Mouse (Mus musculus) adrenal gland, adult 2 months (tissue): ENCODE data around the gene Slc17a2. TPM values are rescaled to one million over a fixed set of nuclear protein-coding genes. Genes with fewer than 3 reads are reported as not detected.
A peak's percentile ranks its signal among the peaks of the same experiment; 100 is the strongest.
"Not testable (repeated sequence)": the region's sequence is repeated elsewhere in the genome, so short reads cannot be mapped to it uniquely, and the experiment has no call there.

Experiments
- DNase-seq: peaks from one replicate; pipeline ENCODE4 v3.0.0; 2021
- long read RNA-seq: library from polyadenylated mRNA; stranded (forward); transcript quantifications from one replicate; pipeline ENCODE4 v2.0.0, GENCODE M21; 2021
- polyA plus RNA-seq: library from polyadenylated mRNA; depleted of rRNA; stranded (reverse); fragments of >200 nt; gene quantifications from 2 replicates; pipeline ENCODE4 v1.2.3, GENCODE M21; 2012; rRNA removed
- total RNA-seq, 2 experiments: library from RNA; stranded (reverse); gene quantifications; 2 replicates each; pipeline ENCODE4 v1.2.3; 2021

Slc17a2 gene
- total RNA-seq: under 1 TPM in 1 of 2 experiments, not detected in 1; 0.20 TPM
- 0.07 TPM in 1 of 2 replicates, not detected in the other for polyA plus RNA-seq
- long read RNA-seq: 0 reads

GRCm38 (mm10) chr13:23806422-23807052 is at the start of gene Slc17a2:
Gene Slc17a2 (plus strand): TSS chr13:23806993.
- DNase-seq: no peak

DNA sequence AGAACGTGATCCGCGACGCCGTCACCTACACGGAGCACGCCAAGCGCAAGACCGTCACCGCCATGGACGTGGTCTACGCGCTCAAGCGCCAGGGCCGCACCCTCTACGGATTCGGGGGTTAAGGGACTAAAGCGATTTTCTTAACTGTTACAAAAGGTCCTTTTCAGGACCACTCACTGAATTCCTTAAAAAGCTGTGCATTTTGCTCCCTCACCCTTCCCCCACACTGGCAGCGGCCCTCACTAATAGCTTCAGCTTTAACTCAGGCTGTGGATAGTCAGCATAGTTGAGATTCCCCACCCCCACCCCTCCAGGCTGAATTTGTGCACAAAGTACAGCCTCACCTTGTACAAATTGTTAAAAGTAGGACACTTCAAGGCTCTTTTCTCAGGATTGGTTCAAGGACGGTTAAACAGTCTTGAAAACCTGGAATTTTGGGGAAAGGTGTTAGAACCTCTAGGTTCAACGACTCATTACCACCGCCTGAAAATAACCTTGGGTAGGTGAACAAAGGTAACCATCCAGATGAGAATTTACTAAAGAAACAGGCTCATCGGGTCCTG is 49.5 kb upstream of the Slc17a2 start:
- no peak for DNase-seq

- no peak for DNase-seq
Measured at GRCm38 (mm10) chr13:23757921-23758320, 48.9 kb upstream of the Slc17a2 start.

DNA sequence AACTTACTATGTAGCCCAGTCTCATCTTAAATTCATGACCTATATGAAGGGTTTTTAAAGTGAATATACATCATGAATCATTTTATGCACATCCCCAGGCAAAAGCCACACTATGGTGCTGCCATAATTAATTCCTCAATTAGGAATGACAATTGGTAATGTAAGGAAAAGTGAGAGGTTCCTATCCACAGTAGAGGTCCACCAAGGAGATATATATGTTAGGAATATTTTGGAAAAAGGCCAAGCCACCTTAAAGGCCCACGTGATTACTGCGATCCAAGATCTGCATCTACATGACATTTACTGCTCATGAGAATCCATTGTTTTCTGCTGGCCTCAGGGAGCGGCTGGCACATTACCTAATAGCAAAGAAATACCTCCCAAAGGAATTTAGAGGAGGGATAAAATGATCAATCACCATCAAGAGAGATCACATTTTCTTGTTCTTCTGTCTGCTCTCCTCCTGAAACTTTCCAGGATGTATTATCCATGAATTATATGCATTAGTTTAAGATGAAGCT is 47.5 kb upstream of the Slc17a2 start:
- DNase-seq: no peak

GRCm38 (mm10) chr13:23759916-23760239 is 46.9 kb upstream of the Slc17a2 start:
- no peak for DNase-seq

DNA sequence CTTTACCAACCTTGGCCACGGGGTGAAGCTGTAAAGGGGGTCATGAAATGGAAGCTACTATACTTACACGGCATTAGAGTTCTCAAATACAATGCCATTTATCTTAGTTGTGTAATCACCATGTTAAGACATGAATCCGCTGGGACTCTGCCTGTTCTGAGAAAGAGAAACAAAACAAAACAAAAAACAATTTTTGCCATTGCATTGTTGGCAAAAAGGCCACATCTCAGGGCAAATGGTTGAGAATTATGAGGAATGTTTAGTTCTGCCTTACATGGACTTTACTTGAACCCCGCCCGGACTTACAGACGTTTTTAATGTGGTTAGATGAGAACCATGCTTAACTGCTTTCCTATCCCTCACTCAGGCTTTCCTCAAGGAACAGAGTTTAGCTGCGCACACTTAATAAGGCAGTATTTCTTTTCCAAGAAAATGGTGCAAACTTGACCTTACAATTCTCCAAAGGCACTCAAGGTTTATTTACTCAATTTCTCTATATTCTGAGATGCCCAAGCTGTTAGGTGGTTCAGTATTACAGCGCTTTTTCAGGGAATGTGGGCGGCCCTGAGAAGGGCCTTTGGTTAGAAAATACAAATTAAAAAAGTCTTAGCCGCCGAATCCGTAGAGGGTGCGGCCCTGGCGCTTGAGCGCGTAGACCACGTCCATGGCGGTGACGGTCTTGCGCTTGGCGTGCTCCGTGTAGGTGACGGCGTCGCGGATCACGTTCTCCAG is 46.4 kb upstream of the Slc17a2 start:
- DNase-seq: no peak

GRCm38 (mm10) chr13:23760972-23761864 is 45.6 kb upstream of the Slc17a2 start, which contains the start of gene Hist1h4a:
Gene Hist1h4a (minus strand): TSS chr13:23761230.
- DNase-seq: peak; percentile 98

- peak; percentile 85 for DNase-seq
Measured at GRCm38 (mm10) chr13:23761871-23762821, 44.6 kb upstream of the Slc17a2 start, which contains the start of gene Hist1h3a. Gene Hist1h3a (minus strand): TSS chr13:23762386.

GRCm38 (mm10) chr13:23763242-23763585 is 43.6 kb upstream of the Slc17a2 start:
- no peak for DNase-seq

GRCm38 (mm10) chr13:23763586-23764323 is 43.0 kb upstream of the Slc17a2 start, which contains the start of gene Hist1h1a:
Gene Hist1h1a (plus strand): TSS chr13:23763666.
- peak; percentile 89 for DNase-seq

DNA sequence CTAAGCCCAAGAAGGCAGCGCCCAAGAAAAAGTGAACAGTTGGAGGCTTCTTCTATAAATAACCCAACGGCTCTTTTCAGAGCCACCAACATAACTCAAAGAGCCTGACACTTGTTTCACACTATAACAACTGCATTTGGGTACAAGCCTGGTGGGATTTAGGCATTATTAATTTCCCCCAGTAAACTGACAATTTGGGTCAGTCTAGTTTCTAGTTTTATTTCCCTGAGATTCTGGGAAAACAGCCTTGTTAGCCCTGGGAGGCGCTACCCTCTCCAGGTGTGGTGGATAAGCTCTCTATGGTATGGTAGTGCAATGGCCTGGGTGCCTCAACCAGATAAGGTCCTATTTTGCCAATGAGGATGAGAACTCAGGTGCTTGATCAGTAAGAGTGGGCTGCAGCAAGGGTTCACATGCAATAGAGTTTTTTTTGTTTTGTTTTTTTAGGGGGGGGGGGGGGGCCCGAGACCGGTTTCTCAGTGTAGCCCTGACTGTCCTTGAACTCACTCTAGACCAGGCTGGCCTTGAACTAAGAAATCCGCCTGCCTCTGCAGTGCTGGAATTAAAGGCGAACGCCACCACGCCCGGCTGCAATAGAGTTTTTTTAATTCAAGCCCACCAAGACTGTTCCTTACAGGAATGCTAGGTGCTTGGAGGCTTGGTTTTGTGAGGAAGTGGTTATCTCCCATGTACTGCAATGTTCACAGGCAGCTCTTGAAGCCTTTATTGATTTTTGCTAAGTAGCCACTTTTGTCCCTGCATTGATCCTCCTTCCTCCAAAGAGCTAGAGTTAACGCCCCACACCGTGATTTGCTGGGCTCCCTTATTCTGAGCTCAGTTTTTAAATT is 42.2 kb upstream of the Slc17a2 start:
- no peak for DNase-seq

DNA sequence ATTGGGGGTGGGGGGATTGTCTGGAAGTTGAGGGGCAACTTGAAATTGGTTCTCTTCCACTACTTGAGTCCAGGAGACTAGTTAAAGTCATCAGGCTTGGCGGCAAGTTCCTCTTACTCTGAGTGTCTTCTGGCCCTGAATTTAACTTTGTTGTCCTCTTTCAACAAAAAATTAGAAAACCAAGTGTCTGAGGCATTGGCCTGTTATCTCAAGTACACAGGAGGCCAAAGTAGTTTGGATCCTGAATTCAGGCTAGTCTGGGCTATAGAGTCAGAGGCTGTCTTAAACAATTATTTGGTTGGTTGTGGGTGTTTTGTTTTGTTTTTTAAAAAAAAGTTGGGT is 41.6 kb upstream of the Slc17a2 start:
- no peak for DNase-seq

- peak; percentile 39 for DNase-seq
Measured at GRCm38 (mm10) chr13:23766772-23767171, 40.0 kb upstream of the Slc17a2 start.

DNA sequence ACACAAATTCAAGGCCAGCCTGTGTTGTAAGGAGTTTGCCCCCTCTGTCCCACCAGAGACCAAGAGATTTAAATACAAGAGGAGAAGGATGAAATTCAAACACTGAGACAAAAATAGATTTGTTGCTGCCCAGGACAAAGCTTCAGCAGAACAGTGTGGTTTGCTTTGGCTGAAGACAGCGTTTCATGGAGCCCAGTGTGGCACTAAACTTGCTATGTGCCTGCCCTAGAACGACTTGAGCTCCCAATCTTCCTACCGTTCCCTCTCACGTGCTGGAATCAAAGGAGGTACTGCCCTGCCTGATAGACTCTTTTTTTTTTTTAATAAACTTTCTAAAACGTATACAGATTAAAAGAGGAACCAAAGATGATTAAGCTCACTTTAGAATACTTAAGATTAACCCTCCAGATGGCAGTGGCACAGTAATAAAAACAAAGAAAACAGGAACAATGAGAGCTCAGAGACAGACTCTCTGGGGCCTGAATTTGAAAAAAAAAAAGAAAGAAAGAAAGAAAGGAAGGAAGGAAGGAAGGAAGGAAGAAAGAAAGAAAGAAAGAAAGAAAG is 37.9 kb upstream of the Slc17a2 start:
- DNase-seq: no peak

DNA sequence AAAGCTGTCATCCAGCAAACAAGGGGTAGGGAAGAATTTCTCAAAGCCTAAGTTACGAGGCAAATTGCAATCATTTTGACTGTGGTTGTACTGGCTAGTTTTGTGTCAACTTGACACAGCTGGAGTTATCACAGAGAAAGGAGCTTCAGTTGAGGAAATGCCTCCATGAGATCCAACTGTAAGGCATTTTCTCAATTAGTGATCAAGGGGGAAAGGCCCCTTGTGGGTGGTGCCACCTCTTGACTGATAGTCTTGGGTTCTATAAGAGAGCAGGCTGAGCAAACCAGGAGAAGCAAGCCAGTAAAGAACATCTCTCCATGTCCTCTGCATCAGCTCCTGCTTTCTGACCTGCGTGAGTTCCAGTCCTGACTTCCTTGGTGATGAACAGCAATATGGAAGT is 37.2 kb upstream of the Slc17a2 start, which contains the start of gene Trim38:
Gene Trim38 (plus strand): TSS at position 301 of the 400 bp plus-strand sequence.
- not testable (repeated sequence) for DNase-seq

GRCm38 (mm10) chr13:23772561-23773313 is 34.1 kb upstream of the Slc17a2 start:
- peak; percentile 52 for DNase-seq

- no peak for DNase-seq
Measured at GRCm38 (mm10) chr13:23778339-23778738, 28.5 kb upstream of the Slc17a2 start.

DNA sequence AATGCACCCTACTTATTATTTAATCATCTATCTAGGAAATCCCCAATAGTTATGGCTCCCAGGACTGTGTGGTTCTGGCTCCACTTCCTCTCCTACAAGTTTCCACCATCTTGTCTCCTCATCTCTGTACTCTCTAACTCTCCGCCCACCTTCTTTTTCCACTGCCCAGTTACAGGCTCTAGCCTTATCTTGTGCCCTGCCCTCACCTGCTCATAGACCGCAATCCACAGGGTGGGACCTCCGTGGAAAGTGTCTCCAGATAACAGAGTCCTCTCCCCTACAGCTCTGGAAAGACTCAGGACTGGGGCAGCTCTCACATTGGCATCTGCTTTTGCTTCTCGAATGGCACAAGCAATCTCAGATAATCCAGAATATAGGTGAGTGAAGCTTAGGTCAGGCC is 27.8 kb upstream of the Slc17a2 start:
- DNase-seq: no peak
